Mouse (Mus musculus): ENCODE results near the gene Zer1.

Zer1 gene

GRCm38 (mm10) chr2:30130156-30130555, 5.8 kb upstream of the Zer1 start:
- DNase-seq (ENCODE audit: extremely low read depth, insufficient read length, low spot score) = no peak

- DNase-seq (ENCODE audit: extremely low read depth, insufficient read length, low spot score) = peak; percentile 53
These were observed 4.4 kb upstream of the Zer1 start for GRCm38 (mm10) chr2:30128789-30129188.

- no peak for DNase-seq (ENCODE audit: extremely low read depth, insufficient read length, low spot score)
These were observed 485 bp downstream of the Zer1 start for GRCm38 (mm10) chr2:30123729-30124471.

GRCm38 (mm10) chr2:30122766-30123165, 1.6 kb downstream of the Zer1 start:
- no peak for DNase-seq (ENCODE audit: extremely low read depth, insufficient read length, low spot score)

- DNase-seq (ENCODE audit: extremely low read depth, insufficient read length, low spot score) = no peak
These were observed 4.1 kb downstream of the Zer1 start for GRCm38 (mm10) chr2:30120269-30120668.

GRCm38 (mm10) chr2:30119641-30120051, 4.7 kb downstream of the Zer1 start:
- DNase-seq (ENCODE audit: extremely low read depth, insufficient read length, low spot score) = no peak

GRCm38 (mm10) chr2:30112564-30112963, 11.8 kb downstream of the Zer1 start:
- DNase-seq (ENCODE audit: extremely low read depth, insufficient read length, low spot score) = no peak

GRCm38 (mm10) chr2:30111500-30111899, 12.9 kb downstream of the Zer1 start:
- DNase-seq (ENCODE audit: extremely low read depth, insufficient read length, low spot score) = no peak

GRCm38 (mm10) chr2:30108260-30108659, 16.1 kb downstream of the Zer1 start:
- no peak for DNase-seq (ENCODE audit: extremely low read depth, insufficient read length, low spot score)

GRCm38 (mm10) chr2:30107646-30108045, 16.7 kb downstream of the Zer1 start:
- no peak for DNase-seq (ENCODE audit: extremely low read depth, insufficient read length, low spot score)

- no peak for DNase-seq (ENCODE audit: extremely low read depth, insufficient read length, low spot score)
These were observed 18.0 kb downstream of the Zer1 start for GRCm38 (mm10) chr2:30106364-30106763.

GRCm38 (mm10) chr2:30100214-30100613, 24.2 kb downstream of the Zer1 start:
- DNase-seq (ENCODE audit: extremely low read depth, insufficient read length, low spot score) = no peak

GRCm38 (mm10) chr2:30095882-30096527, 28.4 kb downstream of the Zer1 start:
- no peak for DNase-seq (ENCODE audit: extremely low read depth, insufficient read length, low spot score)

GRCm38 (mm10) chr2:30094208-30094588, 30.2 kb downstream of the Zer1 start:
- DNase-seq (ENCODE audit: extremely low read depth, insufficient read length, low spot score) = peak; percentile 57

- DNase-seq (ENCODE audit: extremely low read depth, insufficient read length, low spot score) = peak; percentile 99
These were observed 30.7 kb downstream of the Zer1 start, which contains the start of gene Zdhhc12 for GRCm38 (mm10) chr2:30093471-30094207. Gene Zdhhc12 (minus strand): TSS chr2:30093648.

- no peak for DNase-seq (ENCODE audit: extremely low read depth, insufficient read length, low spot score)
These were observed 32.0 kb downstream of the Zer1 start for GRCm38 (mm10) chr2:30092280-30092918.

- no peak for DNase-seq (ENCODE audit: extremely low read depth, insufficient read length, low spot score)
These were observed 32.9 kb downstream of the Zer1 start for GRCm38 (mm10) chr2:30091521-30091920.

GRCm38 (mm10) chr2:30087310-30087709, 37.1 kb downstream of the Zer1 start:
- no peak for DNase-seq (ENCODE audit: extremely low read depth, insufficient read length, low spot score)

GRCm38 (mm10) chr2:30084632-30085031, 39.8 kb downstream of the Zer1 start:
- DNase-seq (ENCODE audit: extremely low read depth, insufficient read length, low spot score) = no peak

GRCm38 (mm10) chr2:30084113-30084512, 40.3 kb downstream of the Zer1 start:
- DNase-seq (ENCODE audit: extremely low read depth, insufficient read length, low spot score) = no peak

GRCm38 (mm10) chr2:30080181-30080800, 44.1 kb downstream of the Zer1 start:
- no peak for DNase-seq (ENCODE audit: extremely low read depth, insufficient read length, low spot score)
